Mouse (Mus musculus) limb, embryonic 13.5 days (tissue): ENCODE measurements around the gene Alkbh3. TPM values are rescaled to one million over a fixed set of nuclear protein-coding genes. Genes with fewer than 3 reads are reported as not detected.

Source experiments
- ATAC-seq: fragments of 200-750 bp; cut with Nextera tagmentation; 2 replicates; pipeline ENCODE4 v1.8.0; 2017; ENCODE audit warnings: low read depth, moderate number of reproducible peaks, moderate TSS enrichment; ENCODE audit not compliant: low FRiP score
- H3K27ac ChIP-seq: fragments of 300-500 bp; sonication (generic); 2 replicates; pipeline ENCODE4 v1.5.1; 2015; ENCODE audit warnings: inconsistent platforms, mild to moderate bottlenecking, moderate library complexity
- H3K27me3 ChIP-seq: fragments of 300-500 bp; sonication (generic); 2 replicates; pipeline ENCODE4 v1.6.1; 2015; ENCODE audit warnings: mild to moderate bottlenecking, inconsistent platforms
- H3K36me3 ChIP-seq: fragments of 300-500 bp; sonication (generic); 2 replicates; pipeline ENCODE4 v1.6.1; 2015; ENCODE audit warnings: inconsistent platforms, mild to moderate bottlenecking, moderate library complexity
- H3K4me1 ChIP-seq: fragments of 300-500 bp; sonication (generic); 2 replicates; pipeline ENCODE4 v1.6.1; 2015; ENCODE audit warnings: inconsistent platforms
- H3K4me2 ChIP-seq: fragments of 300-500 bp; sonication (generic); replicated peaks from 2 replicates; pipeline ENCODE4 v1.6.1; 2015; ENCODE audit warnings: inconsistent platforms, mild to moderate bottlenecking, moderate library complexity
- H3K4me3 ChIP-seq: fragments of 300-500 bp; sonication (generic); 2 replicates; pipeline ENCODE4 v1.5.1; 2015; ENCODE audit warnings: moderate library complexity, mild to moderate bottlenecking, inconsistent platforms
- H3K9ac ChIP-seq: fragments of 300-500 bp; sonication (generic); 2 replicates; pipeline ENCODE4 v1.6.1; 2015; ENCODE audit warnings: mild to moderate bottlenecking, inconsistent platforms
- H3K9me3 ChIP-seq: fragments of 300-500 bp; sonication (generic); 2 replicates; pipeline ENCODE4 v1.6.1; 2016; ENCODE audit warnings: inconsistent platforms
- WGBS: fragments of 180-500 bp; shearing (Covaris S2); methylation state at CpG from one replicate; pipeline ENCODE4 v1.1.7; 2015; 5-methylcytosine and 5-hydroxymethylcytosine counted together
- polyA plus RNA-seq: library from polyadenylated mRNA; unstranded; fragments of >200 nt; fragmentation: Nextera tagmentation; extraction: Ambion mirVana; gene quantifications from 2 replicates; pipeline ENCODE4 v1.2.1, GENCODE M21; 2015

Gene Alkbh3
- polyA plus RNA-seq, 1 experiment from 2014 or later, result 72.3 TPM

- ATAC-seq, result no peak
- H3K9ac ChIP-seq, result no peak overlapping the region
- WGBS, result 92% methylated on average over 3 of the region's 3 CpGs
Observed at GRCm38 (mm10) chr2:94042461-94042860, 31.9 kb upstream of the Alkbh3 start.

GRCm38 (mm10) chr2:94040391-94041125 lies 30.0 kb upstream of the Alkbh3 start:
- H3K9me3 ChIP-seq, result no peaks in the 10 kb centered on the region
- no peaks in the 10 kb centered on the region for H3K27me3 ChIP-seq
- WGBS, result 97% methylated on average over 5 of the region's 5 CpGs
- H3K4me3 ChIP-seq, result no peak overlapping the region
- H3K4me2 ChIP-seq, result no peak overlapping the region
- ATAC-seq, result no peak
- peaks cover 3% of the 10 kb centered on the region; the same call in 1 of the 2 replicates for H3K36me3 ChIP-seq
- no peak overlapping the region for H3K9ac ChIP-seq
- no peak overlapping the region for H3K27ac ChIP-seq
- no peaks in the 10 kb centered on the region for H3K4me1 ChIP-seq

More at GRCm38 (mm10) chr2:94042461-94042860, 31.9 kb upstream of the Alkbh3 start:
- no peak overlapping the region for H3K4me2 ChIP-seq
- H3K27ac ChIP-seq, result no peak overlapping the region
- no peaks in the 10 kb centered on the region for H3K9me3 ChIP-seq
- no peaks in the 10 kb centered on the region for H3K27me3 ChIP-seq
- 0 out of 2 replicates have a peak, but pooled peaks cover 3% of the 10 kb centered on the region for H3K4me1 ChIP-seq
- peaks cover 3% of the 10 kb centered on the region; the same call in 1 of the 2 replicates for H3K36me3 ChIP-seq
- H3K4me3 ChIP-seq, result no peak overlapping the region

- Histone ChIP-seq H3K27ac (no peak overlapping the region), H3K4me2 (no peak overlapping the region), H3K27me3 (no peaks in the 10 kb centered on the region), H3K9me3 (no peaks in the 10 kb centered on the region), H3K9ac (no peak overlapping the region), H3K4me1 (no peaks in the 10 kb centered on the region), H3K4me3 (no peak overlapping the region), H3K36me3 (peaks cover 21% of the 10 kb centered on the region)
- ATAC-seq, result no peak
- 74% methylated on average over 9 of the region's 9 CpGs for WGBS
Observed at GRCm38 (mm10) chr2:94035428-94036331, 25.1 kb upstream of the Alkbh3 start.

- ATAC-seq, result no peak
- H3K4me1 ChIP-seq, result no peaks in the 10 kb centered on the region
- no peak overlapping the region for H3K27ac ChIP-seq
- no peak overlapping the region for H3K9ac ChIP-seq
- no peak overlapping the region for H3K4me2 ChIP-seq
- no peak overlapping the region for H3K4me3 ChIP-seq
- no peaks in the 10 kb centered on the region for H3K27me3 ChIP-seq
- peaks cover 25% of the 10 kb centered on the region for H3K36me3 ChIP-seq
- H3K9me3 ChIP-seq, result no peaks in the 10 kb centered on the region
Observed at GRCm38 (mm10) chr2:94030602-94031001, 20.0 kb upstream of the Alkbh3 start.

- H3K27me3 ChIP-seq, result no peaks in the 10 kb centered on the region
- no peak overlapping the region for H3K27ac ChIP-seq
- no peak overlapping the region for H3K4me2 ChIP-seq
- no peak overlapping the region for H3K4me3 ChIP-seq
- H3K36me3 ChIP-seq, result no peaks in the 10 kb centered on the region
- 59% methylated on average over 6 of the region's 6 CpGs for WGBS
- no peaks in the 10 kb centered on the region for H3K4me1 ChIP-seq
- H3K9ac ChIP-seq, result no peak overlapping the region
- no peaks in the 10 kb centered on the region for H3K9me3 ChIP-seq
- no peak for ATAC-seq
Observed at GRCm38 (mm10) chr2:94024637-94025036, 14.0 kb upstream of the Alkbh3 start.

GRCm38 (mm10) chr2:94002331-94002730 lies 8.3 kb downstream of the Alkbh3 start:
- Histone ChIP-seq H3K27ac (no peak overlapping the region), H3K9ac (no peak overlapping the region), H3K4me2 (no peak overlapping the region), H3K9me3 (no peaks in the 10 kb centered on the region), H3K4me3 (no peak overlapping the region), H3K4me1 (no peaks in the 10 kb centered on the region), H3K36me3 (peaks cover 86% of the 10 kb centered on the region), H3K27me3 (no peaks in the 10 kb centered on the region)
- 0 out of 2 replicates have a peak, but pooled peaks have one; percentile 40 for ATAC-seq
- 7% methylated on average over 2 of the region's 2 CpGs for WGBS

- Histone ChIP-seq H3K9ac (no peak overlapping the region), H3K4me3 (no peak overlapping the region), H3K27me3 (no peaks in the 10 kb centered on the region), H3K36me3 (peaks cover 87% of the 10 kb centered on the region), H3K4me2 (no peak overlapping the region), H3K4me1 (no peaks in the 10 kb centered on the region), H3K27ac (no peak overlapping the region), H3K9me3 (no peaks in the 10 kb centered on the region)
- WGBS, result 82% methylated on average over 4 of the region's 4 CpGs
- no peak for ATAC-seq
Observed at GRCm38 (mm10) chr2:94001918-94002317, 8.7 kb downstream of the Alkbh3 start.

- no peak overlapping the region for H3K27ac ChIP-seq
- H3K27me3 ChIP-seq, result no peaks in the 10 kb centered on the region
- WGBS, result 92% methylated on average over 6 of the region's 6 CpGs
- no peaks in the 10 kb centered on the region for H3K4me1 ChIP-seq
- ATAC-seq, result no peak
- no peak overlapping the region for H3K9ac ChIP-seq
- no peak overlapping the region for H3K4me3 ChIP-seq
- H3K9me3 ChIP-seq, result no peaks in the 10 kb centered on the region
- H3K36me3 ChIP-seq, result peaks cover 87% of the 10 kb centered on the region
- no peak overlapping the region for H3K4me2 ChIP-seq
Observed at GRCm38 (mm10) chr2:94001411-94001810, 9.2 kb downstream of the Alkbh3 start.

- ATAC-seq, result no peak
- H3K27me3 ChIP-seq, result no peaks in the 10 kb centered on the region
- WGBS, result 90% methylated on average over 6 of the region's 6 CpGs
Observed at GRCm38 (mm10) chr2:93996254-93996653, 14.4 kb downstream of the Alkbh3 start, which contains the start of gene Gm27027. Gene Gm27027, minus strand, starts transcription at chr2:93996354.

GRCm38 (mm10) chr2:93992810-93993209 lies 17.8 kb downstream of the Alkbh3 start:
- Histone ChIP-seq H3K9ac (no peak overlapping the region), H3K4me2 (no peak overlapping the region), H3K4me3 (no peak overlapping the region), H3K9me3 (no peaks in the 10 kb centered on the region), H3K27ac (no peak overlapping the region), H3K4me1 (no peaks in the 10 kb centered on the region), H3K36me3 (peaks cover 100% of the 10 kb centered on the region), H3K27me3 (no peaks in the 10 kb centered on the region)
- WGBS, result 64% methylated on average over 3 of the region's 3 CpGs
- ATAC-seq, result no peak

More at GRCm38 (mm10) chr2:93996254-93996653, 14.4 kb downstream of the Alkbh3 start, which contains the start of gene Gm27027:
- Histone ChIP-seq H3K9me3 (no peaks in the 10 kb centered on the region), H3K36me3 (peaks cover 96% of the 10 kb centered on the region), H3K4me2 (no peak within 1 kb of the TSS), H3K4me1 (no peaks in the 10 kb centered on the region), H3K9ac (no peak within 1 kb of the TSS), H3K27ac (no peak within 1 kb of the TSS), H3K4me3 (no peak within 1 kb of the TSS)

GRCm38 (mm10) chr2:93992259-93992658 lies 18.3 kb downstream of the Alkbh3 start:
- H3K9me3 ChIP-seq, result no peaks in the 10 kb centered on the region
- no peak overlapping the region for H3K4me2 ChIP-seq
- 70% methylated on average over 5 of the region's 5 CpGs for WGBS
- H3K27ac ChIP-seq, result no peak overlapping the region
- no peaks in the 10 kb centered on the region for H3K27me3 ChIP-seq
- H3K4me3 ChIP-seq, result no peak overlapping the region
- H3K36me3 ChIP-seq, result peaks cover 100% of the 10 kb centered on the region
- H3K9ac ChIP-seq, result no peak overlapping the region
- no peak for ATAC-seq
- no peaks in the 10 kb centered on the region for H3K4me1 ChIP-seq

GRCm38 (mm10) chr2:93991336-93991735 lies 19.3 kb downstream of the Alkbh3 start:
- Histone ChIP-seq H3K36me3 (peaks cover 100% of the 10 kb centered on the region), H3K27me3 (no peaks in the 10 kb centered on the region), H3K27ac (no peak overlapping the region), H3K4me1 (no peaks in the 10 kb centered on the region), H3K4me3 (no peak overlapping the region), H3K4me2 (no peak overlapping the region), H3K9me3 (no peaks in the 10 kb centered on the region), H3K9ac (no peak overlapping the region)
- 86% methylated on average over 3 of the region's 3 CpGs for WGBS
- ATAC-seq, result no peak
